ENCODE assay signal across 17 mouse cellular contexts in the genomic region with DNA sequence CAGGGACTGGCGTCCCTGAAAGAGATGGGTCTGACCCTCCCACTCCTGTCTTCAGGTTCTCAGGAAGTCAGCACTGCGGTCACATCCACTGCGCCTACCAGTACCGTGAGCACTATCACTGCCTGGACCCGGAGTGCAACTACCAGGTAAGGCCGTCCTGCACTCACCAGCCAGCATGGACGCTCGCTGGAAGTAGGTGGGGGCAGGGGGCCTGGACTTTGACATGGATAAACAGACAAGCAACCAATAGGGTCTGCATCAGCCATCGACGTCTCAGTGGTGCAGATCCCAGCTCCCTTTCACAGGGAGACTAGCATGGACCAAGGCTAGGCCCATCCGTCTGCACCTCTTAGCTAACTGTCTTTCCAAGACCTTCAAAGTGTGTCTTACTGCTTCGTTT.
DNase-seq lines count a peak whose midpoint lies in the region; ATAC-seq and TF ChIP-seq lines count a peak whose summit lies in the region.
"Had no signal": no experiment of that assay in that cellular context is flagged by ENCODE, and none has a peak within 500 bp of the region (broad histone marks: within the 10 kb centered on the region; RNA-seq: fewer than 3 reads in every experiment).

No protein-coding gene starts in this region.

- 80% methylated on average over 12 of the region's 12 CpGs for WGBS in heart, embryonic 12.5 days
- 86% methylated on average over 12 of the region's 12 CpGs for WGBS in embryonic facial prominence, embryonic 10.5 days
- 74% methylated on average over 12 of the region's 12 CpGs for WGBS in liver, postnatal 0 days (ENCODE audit: insufficient replicate concordance)

- peaks cover 78% of the 10 kb centered on the region for H3K4me1 ChIP-seq in heart, embryonic 12.5 days (replicated peaks)
- H3K4me1 ChIP-seq in embryonic facial prominence, embryonic 10.5 days: peaks cover 65% of the 10 kb centered on the region
- H3K4me1 ChIP-seq in liver, postnatal 0 days (ENCODE audit: insufficient read depth): peaks cover 21% of the 10 kb centered on the region

- ATAC-seq in heart, embryonic 12.5 days (ENCODE audit: insufficient number of reproducible peaks, low FRiP score): no peak
- peak; percentile 48 for ATAC-seq in liver, postnatal 0 days
- no peak for ATAC-seq in cerebellum, adult (ENCODE audit: insufficient number of reproducible peaks, low FRiP score, low TSS enrichment)

- H3K27me3 ChIP-seq in heart, embryonic 12.5 days (replicated peaks): no peaks in the 10 kb centered on the region
- peaks cover 94% of the 10 kb centered on the region for H3K27me3 ChIP-seq in embryonic facial prominence, embryonic 10.5 days (replicated peaks; ENCODE audit: low read depth, poor library complexity, severe bottlenecking)
- no peaks in the 10 kb centered on the region for H3K27me3 ChIP-seq in liver, postnatal 0 days (ENCODE audit: insufficient read depth, low read length)

- TF ChIP-seq CTCF in liver, postnatal 0 days (IDR thresholded peaks at IDR 0.05; ENCODE audit: low read depth): no peak

- DNase-seq in heart, adult 9 months (ENCODE audit: low spot score in 2 of 2): no peak
- DNase-seq in embryonic facial prominence, embryonic 10.5 days (ENCODE audit: low spot score): no peak
- DNase-seq in liver: peak; percentile 57
- peak; percentile 51 for DNase-seq in liver, postnatal 0 days
- DNase-seq in gastrocnemius, postnatal 4 days (ENCODE audit: low spot score in 2 of 2): no peak
- no peak for DNase-seq in urinary bladder, postnatal 10 days (ENCODE audit: low spot score)
- DNase-seq: adrenal gland, postnatal 36 days; cerebellum, adult 18-20 months; cerebellum, postnatal 25 days; forebrain, postnatal 0 days; layer of hippocampus, postnatal 36 days had no signal

- TF ChIP-seq EP300 in liver, postnatal 0 days (IDR thresholded peaks at IDR 0.05; ENCODE audit: low read depth): no peak

- peak overlapping the region; percentile 71; the same call in 1 of the 2 replicates for H3K27ac ChIP-seq in heart, embryonic 12.5 days (ENCODE audit: poor library complexity, severe bottlenecking)
- peak overlapping the region; percentile 52; the same call in 1 of the 2 replicates for H3K27ac ChIP-seq in embryonic facial prominence, embryonic 10.5 days (replicated peaks)
- H3K27ac ChIP-seq in liver, postnatal 0 days (ENCODE audit: low read depth): no peak overlapping the region

- no peak overlapping the region for H3K4me3 ChIP-seq in heart, embryonic 12.5 days
- H3K4me3 ChIP-seq in embryonic facial prominence, embryonic 10.5 days: no peak overlapping the region
- H3K4me3 ChIP-seq in liver, postnatal 0 days (ENCODE audit: low read depth, low read length): no peak overlapping the region
- H3K4me3 ChIP-seq: forebrain, embryonic 10.5 days; kidney, embryonic 15.5 days; midbrain, embryonic 12.5 days; neural tube, embryonic 13.5 days had no signal

- H3K36me3 ChIP-seq in heart, embryonic 12.5 days: peaks cover 54% of the 10 kb centered on the region
- H3K36me3 ChIP-seq in embryonic facial prominence, embryonic 10.5 days (replicated peaks): 0 out of 2 replicates have a peak, but pooled peaks cover 11% of the 10 kb centered on the region
- H3K36me3 ChIP-seq in liver, postnatal 0 days (replicated peaks; ENCODE audit: insufficient read depth, low read length): no peaks in the 10 kb centered on the region
- H3K36me3 ChIP-seq: midbrain, embryonic 12.5 days had no signal

- peak overlapping the region; percentile 51; the same call in 1 of the 2 replicates for H3K9ac ChIP-seq in heart, embryonic 12.5 days
- no peak overlapping the region for H3K9ac ChIP-seq in liver, postnatal 0 days (replicated peaks)
- H3K9ac ChIP-seq: forebrain, postnatal 0 days; kidney, embryonic 15.5 days; midbrain, embryonic 12.5 days; neural tube, embryonic 13.5 days had no signal

- no peaks in the 10 kb centered on the region for H3K9me3 ChIP-seq in heart, embryonic 12.5 days (replicated peaks)
- H3K9me3 ChIP-seq in embryonic facial prominence, embryonic 10.5 days: no peaks in the 10 kb centered on the region
- no peaks in the 10 kb centered on the region for H3K9me3 ChIP-seq in liver, postnatal 0 days (ENCODE audit: low read length)
- H3K9me3 ChIP-seq: forebrain, embryonic 10.5 days; kidney, embryonic 15.5 days; midbrain, embryonic 12.5 days; neural tube, embryonic 13.5 days had no signal

- H3K4me2 ChIP-seq in heart, embryonic 12.5 days: no peak overlapping the region
- H3K4me2 ChIP-seq in liver, postnatal 0 days (ENCODE audit: low read depth, low read length): no peak overlapping the region
- H3K4me2 ChIP-seq: kidney, embryonic 15.5 days; midbrain, embryonic 12.5 days; neural tube, embryonic 13.5 days had no signal

Comparison
In these comparisons a context has a peak if more than half of its experiments do, and no peak if none do; other contexts are left out.
1. DNase-seq: peak in liver (single experiment) and liver, postnatal 0 days (single experiment); none in heart, adult 9 months (0 of 2), embryonic facial prominence, embryonic 10.5 days (single experiment), gastrocnemius, postnatal 4 days (0 of 2) and urinary bladder, postnatal 10 days (single experiment).